Mouse (Mus musculus) large intestine, adult 2 months (tissue): ENCODE measurements around the gene Tiam2. TPM values are rescaled to one million over a fixed set of nuclear protein-coding genes. Genes with fewer than 3 reads are reported as not detected.

Experiments used
- DNase-seq: peaks from one replicate; pipeline ENCODE4 v3.0.0-alpha.2; 2012; ENCODE audit warnings: low read depth, low spot score
- WGBS: fragments of 180-500 bp; shearing (Covaris S2); methylation state at CpG from one replicate; pipeline ENCODE4 v1.1.7; 2018; 5-methylcytosine and 5-hydroxymethylcytosine counted together
- polyA plus RNA-seq: library from polyadenylated mRNA; depleted of rRNA; stranded (reverse); fragments of >200 nt; gene quantifications from 2 replicates; pipeline ENCODE4 v1.2.3, GENCODE M21; 2012

Tiam2 gene
- polyA plus RNA-seq, 1 experiment = 3.8 TPM

DNA sequence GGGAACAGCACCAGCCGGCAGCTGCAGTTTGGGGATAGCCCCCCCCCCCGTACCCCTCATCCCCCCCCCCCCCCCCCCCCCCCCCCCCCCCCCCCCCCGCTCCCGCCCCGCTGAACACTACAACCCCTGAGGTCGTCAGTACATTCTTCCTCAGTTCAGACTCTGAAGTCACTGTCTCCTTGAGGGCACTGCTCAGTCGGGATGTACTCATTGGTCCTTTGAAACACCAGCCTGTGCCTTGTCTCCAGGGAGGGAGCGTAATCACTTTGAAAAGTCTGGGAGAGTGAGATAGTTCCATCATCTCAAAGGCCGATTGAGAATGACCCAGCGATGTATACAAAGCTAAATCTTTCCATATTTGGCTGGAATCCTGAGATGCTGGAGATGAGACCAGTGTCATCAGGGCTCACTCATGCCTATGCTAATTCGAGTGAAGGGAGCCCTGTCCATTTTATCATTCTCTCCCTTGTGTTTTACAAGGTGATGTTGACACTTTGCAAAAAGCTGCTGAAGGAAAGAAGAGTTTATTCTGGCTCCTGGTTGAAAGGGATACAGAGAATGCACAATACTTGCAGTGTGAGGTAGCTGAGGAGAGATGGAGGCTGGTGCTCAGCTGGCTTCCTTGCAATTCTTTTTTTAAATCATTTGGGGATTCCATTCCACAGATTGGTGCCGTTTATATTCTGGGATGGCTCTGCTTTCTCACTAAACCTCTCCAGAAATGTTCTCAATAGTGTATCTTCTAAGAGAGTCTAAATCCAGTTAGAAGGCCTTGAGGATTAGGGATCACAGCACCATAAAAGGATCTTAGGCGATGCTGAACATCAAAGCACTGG is 53.6 kb downstream of the Tiam2 start:
- DNase-seq = no peak
- 53% methylated on average over 10 of the region's 13 CpGs for WGBS

- WGBS = 68% methylated on average over 1 of the region's 1 CpGs
- DNase-seq = no peak
These were observed 59.0 kb downstream of the Tiam2 start for GRCm38 (mm10) chr17:3385391-3385790.

DNA sequence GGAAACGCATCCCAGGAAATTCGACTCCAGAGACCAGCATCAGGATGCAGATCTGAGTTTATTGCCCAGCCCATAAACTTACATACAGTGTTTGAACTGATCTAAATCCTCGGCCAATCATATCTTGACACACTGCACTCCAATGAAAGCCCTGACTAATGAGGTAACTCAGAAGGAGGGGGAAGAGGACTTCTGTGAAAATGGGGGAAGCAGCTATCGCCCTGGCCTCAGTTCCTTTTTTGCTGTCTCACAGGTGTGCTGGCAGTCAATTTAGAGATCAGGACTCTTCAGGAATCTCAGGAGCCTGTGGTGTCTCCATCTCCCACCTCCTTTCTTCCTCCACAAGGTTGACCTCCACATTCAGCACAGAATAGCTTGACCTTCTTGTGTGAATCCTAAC is 61.4 kb downstream of the Tiam2 start:
- WGBS = 24% methylated on average over 4 of the region's 4 CpGs
- no peak for DNase-seq

DNA sequence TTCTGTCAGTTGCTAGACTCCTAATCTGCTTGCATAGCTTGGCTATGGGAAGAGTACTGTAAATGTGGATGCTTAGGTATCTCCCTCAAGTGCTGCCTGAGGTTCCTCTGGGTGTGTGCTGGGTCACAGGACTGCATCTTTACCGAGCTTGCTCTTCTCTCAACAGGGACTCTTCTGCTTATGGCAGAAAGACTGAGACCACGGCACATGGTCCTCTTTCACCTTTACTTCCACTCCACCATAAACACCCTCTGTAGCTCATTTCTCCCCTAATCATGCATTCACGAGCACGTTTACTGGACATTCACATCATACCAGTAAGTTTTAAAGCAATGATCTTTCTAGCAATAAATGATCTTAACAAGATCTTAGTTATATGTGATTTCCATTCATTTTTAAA is 63.4 kb downstream of the Tiam2 start:
- DNase-seq = no peak
- 86% methylated on average over 4 of the region's 4 CpGs for WGBS

DNA sequence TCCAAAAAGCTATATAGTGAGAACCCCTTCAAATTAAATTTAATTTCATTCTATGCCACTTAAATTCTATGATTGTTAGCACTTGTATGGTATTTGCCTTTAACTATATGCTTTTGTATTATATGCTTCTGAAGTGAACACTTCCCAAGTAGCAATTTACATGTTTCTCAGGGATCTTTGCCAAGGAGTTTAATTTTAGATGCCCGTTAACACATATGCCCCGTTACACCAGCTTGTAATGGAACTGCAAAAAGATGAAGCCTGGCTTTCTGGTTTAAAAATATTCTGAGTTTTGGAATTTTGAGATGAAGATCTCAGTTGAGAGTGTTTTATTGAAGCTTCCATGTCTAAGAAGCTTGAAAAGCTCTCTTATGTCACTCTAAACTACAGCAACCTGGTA is 67.6 kb downstream of the Tiam2 start:
- DNase-seq = no peak
- 89% methylated on average over 2 of the region's 2 CpGs for WGBS

GRCm38 (mm10) chr17:3394985-3395384 is 68.6 kb downstream of the Tiam2 start:
- no peak for DNase-seq
- 67% methylated on average over 2 of the region's 2 CpGs for WGBS

DNA sequence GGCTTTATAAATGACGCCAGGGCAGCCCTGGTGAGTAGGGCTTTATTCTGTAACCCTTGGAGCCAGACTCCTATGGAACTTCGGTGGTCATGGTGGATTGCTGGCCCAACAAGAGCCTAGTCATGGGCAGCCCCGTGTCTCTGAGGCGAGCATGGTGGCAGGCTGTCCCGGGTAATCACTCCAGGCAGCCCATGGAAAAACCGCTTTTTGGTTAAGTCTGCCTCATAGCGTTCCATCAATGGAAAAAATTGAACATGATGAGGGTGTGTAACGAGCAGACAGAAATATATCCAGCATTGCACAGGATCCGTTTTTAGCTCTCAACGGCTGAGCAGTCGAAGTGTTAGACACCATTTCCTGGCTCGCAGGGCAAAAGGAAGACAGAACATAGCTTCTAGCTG is 70.5 kb downstream of the Tiam2 start:
- no peak for DNase-seq
- WGBS = 74% methylated on average over 12 of the region's 12 CpGs

GRCm38 (mm10) chr17:3397836-3398235 is 71.5 kb downstream of the Tiam2 start:
- DNase-seq = no peak
- 61% methylated on average over 5 of the region's 5 CpGs for WGBS

- 72% methylated on average over 9 of the region's 9 CpGs for WGBS
- no peak for DNase-seq
These were observed 79.1 kb downstream of the Tiam2 start for GRCm38 (mm10) chr17:3405350-3406073.

DNA sequence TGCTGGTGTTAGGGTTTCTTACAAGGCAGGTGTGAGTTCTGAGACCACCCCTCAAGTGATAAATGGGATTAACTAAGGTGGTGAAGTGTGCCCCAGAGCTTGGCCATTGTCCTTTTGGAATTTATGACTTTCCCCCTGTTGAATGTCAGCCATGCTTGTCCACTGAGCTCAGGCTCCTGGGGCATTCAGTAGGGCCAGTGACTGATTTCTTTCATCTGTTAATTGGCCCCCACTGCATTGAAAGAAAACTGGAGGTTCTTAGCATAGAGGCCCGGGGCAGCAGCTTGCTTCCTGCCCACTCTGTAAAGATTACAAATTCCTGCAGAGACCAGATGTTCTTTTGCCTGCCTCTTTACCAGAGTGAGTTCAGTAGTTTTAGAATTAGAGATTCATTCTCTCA is 80.7 kb downstream of the Tiam2 start:
- DNase-seq = no peak
- WGBS = 47% methylated on average over 1 of the region's 1 CpGs

- DNase-seq = no peak
- 55% methylated on average over 2 of the region's 2 CpGs for WGBS
These were observed 83.9 kb downstream of the Tiam2 start for GRCm38 (mm10) chr17:3410307-3410706.

- WGBS = 72% methylated on average over 4 of the region's 4 CpGs
- DNase-seq = no peak
These were observed 86.4 kb downstream of the Tiam2 start for GRCm38 (mm10) chr17:3412771-3413170.

GRCm38 (mm10) chr17:3415580-3415979 is 89.2 kb downstream of the Tiam2 start:
- 70% methylated on average over 3 of the region's 3 CpGs for WGBS
- DNase-seq = no peak

- DNase-seq = no peak
- 42% methylated on average over 3 of the region's 3 CpGs for WGBS
These were observed 90.0 kb downstream of the Tiam2 start for GRCm38 (mm10) chr17:3416401-3416800.

DNA sequence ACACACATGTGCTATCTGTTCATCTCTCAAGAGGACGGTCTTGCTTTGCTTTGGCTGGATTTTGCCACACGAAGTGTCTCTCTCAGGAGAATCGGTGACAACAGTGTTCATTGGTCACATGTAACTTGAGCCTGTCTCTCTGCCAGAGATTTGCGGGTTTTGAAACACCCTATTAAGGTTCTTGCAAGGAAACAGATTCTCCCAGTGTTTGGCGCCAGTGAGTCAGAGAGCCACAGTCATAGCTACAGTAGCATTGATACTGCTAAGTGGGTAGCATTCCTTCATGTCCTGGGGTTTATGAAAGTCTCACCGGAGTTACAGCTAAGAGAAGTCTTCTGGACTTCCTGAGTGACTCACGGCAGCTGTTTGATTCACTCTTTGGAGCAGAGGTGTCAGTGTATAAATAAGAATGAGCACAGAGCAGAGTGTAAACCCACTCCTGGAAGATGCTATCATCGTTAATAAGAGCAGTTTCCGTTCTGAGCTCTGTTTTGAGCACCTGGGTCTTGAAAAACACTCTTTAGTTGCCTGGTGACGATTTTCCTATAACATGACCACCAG is 93.1 kb downstream of the Tiam2 start:
- DNase-seq = no peak
- 74% methylated on average over 10 of the region's 10 CpGs for WGBS

- DNase-seq = no peak
- 94% methylated on average over 4 of the region's 4 CpGs for WGBS
These were observed 93.8 kb downstream of the Tiam2 start for GRCm38 (mm10) chr17:3420148-3420547.

DNA sequence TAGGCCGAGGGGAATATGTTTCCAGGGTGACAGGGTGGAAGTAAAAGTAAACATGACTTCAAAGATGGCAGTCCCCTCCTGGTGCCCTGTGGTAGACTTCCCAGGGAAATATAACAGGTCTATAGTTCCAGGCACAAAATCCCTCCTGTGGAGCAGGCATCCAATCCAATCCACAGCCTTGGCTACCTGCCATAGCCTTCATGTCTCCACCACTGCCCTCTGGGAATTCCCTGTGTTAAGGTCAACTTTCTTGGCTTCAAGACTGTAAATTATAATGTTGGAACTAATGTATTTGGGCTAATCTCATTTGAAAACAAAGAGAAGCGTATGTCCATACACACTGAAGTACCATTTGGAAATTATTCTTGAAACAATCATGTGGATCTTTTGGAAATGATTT is 97.0 kb downstream of the Tiam2 start:
- DNase-seq = no peak
- WGBS = 64% methylated on average over 2 of the region's 2 CpGs

DNA sequence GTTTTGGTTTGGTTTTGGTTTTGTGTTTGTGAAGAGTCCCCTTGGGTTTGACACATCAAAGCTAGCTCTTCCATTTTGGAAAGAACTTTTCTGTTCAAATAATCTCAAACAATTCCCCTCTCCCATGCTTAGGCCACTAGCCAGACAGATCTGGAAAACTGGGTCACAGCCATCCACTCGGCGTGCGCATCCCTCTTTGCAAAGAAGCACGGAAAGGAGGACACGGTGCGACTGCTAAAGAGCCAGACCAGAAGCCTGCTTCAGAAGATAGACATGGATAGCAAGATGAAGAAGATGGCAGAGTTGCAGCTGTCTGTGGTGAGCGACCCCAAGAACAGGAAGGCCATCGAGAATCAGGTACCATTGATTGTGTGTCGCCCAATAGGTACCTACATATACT is 102.3 kb downstream of the Tiam2 start:
- 96% methylated on average over 9 of the region's 9 CpGs for WGBS
- DNase-seq = no peak

DNA sequence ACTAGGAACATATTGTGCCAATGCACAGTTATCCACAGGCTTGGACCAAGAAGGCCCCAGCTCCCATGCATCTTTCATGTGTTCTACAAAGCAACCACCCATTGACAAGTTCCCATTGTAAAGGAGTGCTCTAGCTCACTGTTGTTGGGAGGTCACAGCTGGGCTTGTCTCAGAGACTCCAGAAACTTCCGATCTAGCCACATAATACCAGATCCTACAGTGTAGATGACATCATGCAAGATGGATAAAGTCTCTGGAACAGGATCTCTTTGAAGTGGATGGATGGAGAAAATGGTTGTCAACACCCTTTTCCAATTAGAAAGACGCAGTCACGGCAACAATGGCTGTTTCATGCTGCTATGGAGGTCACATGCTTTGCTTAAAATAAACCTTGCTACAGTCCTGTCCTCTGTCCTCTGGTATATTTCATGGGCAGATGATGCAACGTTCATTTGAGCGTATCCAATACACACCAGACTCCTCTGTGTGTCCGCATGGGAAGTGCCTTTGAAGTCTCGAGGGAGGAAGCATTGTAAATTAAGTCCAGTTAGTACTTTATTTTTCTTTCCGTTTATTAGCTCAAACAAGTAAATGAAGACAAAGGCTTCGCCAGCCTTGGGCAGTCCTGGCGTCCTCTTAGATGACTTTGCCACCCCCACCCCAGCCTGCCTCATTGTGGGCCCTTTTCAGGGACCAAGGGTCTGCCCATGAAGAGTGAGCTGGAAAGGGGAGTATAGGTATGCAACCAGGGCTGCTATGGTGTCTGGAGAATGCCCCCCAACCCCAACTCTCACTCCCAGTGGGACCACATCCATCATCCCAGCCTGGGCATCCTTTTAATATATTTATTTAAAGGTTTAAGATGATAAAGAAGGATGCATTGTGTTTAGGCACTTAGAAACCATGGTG is 106.5 kb downstream of the Tiam2 start:
- WGBS = 79% methylated on average over 10 of the region's 10 CpGs

More for the DNA sequence above, 106.5 kb downstream of the Tiam2 start:
- DNase-seq = no peak
